ENCODE assay signal across 15 mouse cellular contexts in the genomic region with DNA sequence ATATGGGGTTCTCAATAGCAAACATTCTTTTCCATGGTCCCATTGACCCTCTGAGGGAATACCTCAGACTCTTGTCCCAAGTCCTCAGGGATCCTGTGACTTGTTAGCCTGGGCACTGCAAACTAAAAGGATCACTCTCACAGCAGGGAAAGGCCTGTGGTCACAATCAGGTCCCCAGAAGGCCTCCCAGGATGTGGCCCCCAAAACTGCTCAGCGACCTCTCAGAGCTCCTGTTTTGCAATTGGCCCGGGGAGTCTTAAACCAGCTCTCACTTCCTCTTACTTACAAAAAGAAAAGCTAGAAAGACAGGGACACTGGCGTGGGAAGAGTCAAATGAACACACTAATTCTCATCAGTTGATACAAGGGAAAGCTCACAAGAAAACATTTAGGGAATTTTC.
"Had no signal": no experiment of that assay in that cellular context is flagged by ENCODE, and none has a peak within 500 bp of the region (broad histone marks: within the 10 kb centered on the region; RNA-seq: fewer than 3 reads in every experiment).

No protein-coding gene starts in this region.

- H3K36me3 ChIP-seq: midbrain, embryonic 10.5 days; midbrain, embryonic 12.5 days; neural tube, embryonic 12.5 days; stomach, embryonic 15.5 days had no signal

- DNase-seq: lung, adult 18-20 months; lung, embryonic 14.5 days; lung, postnatal 10 days; lung, postnatal 4 days; midbrain, embryonic 14.5 days; right cerebral cortex, postnatal 14 days; thymus, adult 2 months; thymus, postnatal 36 days had no signal

- H3K4me2 ChIP-seq: lung, embryonic 14.5 days; midbrain, embryonic 12.5 days; neural tube, embryonic 12.5 days; stomach, embryonic 15.5 days had no signal

- ATAC-seq: midbrain, embryonic 16.5 days had no signal

- H3K4me3 ChIP-seq: midbrain, embryonic 10.5 days; midbrain, embryonic 12.5 days; myocyte; neural tube, embryonic 12.5 days; stomach, embryonic 15.5 days had no signal

- H3K4me1 ChIP-seq: midbrain, embryonic 10.5 days; midbrain, embryonic 12.5 days; neural tube, embryonic 12.5 days; stomach, embryonic 15.5 days had no signal

- H3K27ac ChIP-seq: midbrain, embryonic 10.5 days; midbrain, embryonic 12.5 days; neural tube, embryonic 12.5 days; stomach, embryonic 15.5 days; stomach, postnatal 0 days had no signal

- H3K27me3 ChIP-seq: midbrain, embryonic 12.5 days; neural tube, embryonic 12.5 days; stomach, embryonic 15.5 days had no signal

- H3K9me3 ChIP-seq: midbrain, embryonic 10.5 days; midbrain, embryonic 12.5 days; stomach, embryonic 15.5 days had no signal

- H3K9ac ChIP-seq: lung, embryonic 14.5 days; midbrain, embryonic 12.5 days; neural tube, embryonic 12.5 days; stomach, embryonic 15.5 days had no signal
